Mouse (Mus musculus): ENCODE results near the gene Cramp1l. TPM values are rescaled to one million over a fixed set of nuclear protein-coding genes. Genes with fewer than 3 reads are reported as not detected.

Cramp1l gene
- polyA plus RNA-seq (2017; shearing (Covaris generic)) = 10 to 100 TPM; 12.6 to 17.1 TPM

DNA sequence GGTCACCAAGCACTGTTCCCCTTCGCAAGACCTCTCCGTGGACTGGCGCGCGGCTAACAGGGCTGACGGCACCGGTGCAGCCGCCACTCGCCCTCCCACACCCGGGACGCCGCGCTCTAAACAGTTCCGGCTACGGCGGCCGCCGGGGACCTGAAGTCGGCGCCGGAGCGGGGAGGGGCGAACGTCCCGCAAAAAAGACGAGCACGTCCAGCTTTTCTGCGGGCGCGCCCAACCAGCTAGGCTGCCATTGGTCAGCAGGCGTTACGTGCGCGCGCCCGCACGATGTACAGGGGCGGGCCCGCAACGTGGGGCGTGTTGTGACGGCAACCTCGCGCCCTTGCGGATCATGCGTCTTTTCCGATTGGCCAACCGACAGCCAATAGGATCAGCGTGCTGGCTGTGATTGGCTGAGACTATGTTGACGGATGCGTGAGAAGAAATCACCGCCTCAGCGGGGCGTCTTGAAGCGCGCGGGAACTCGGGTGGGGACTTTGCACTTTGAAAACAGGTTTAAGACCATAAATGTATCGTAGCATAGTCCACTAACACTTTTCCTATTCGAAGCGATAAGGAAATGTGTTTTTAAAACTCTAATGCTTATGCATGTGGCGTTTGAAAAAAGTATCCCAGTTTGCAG, at the start of gene Cramp1l, which contains the start of gene Ift140:
TSS of gene Cramp1l (minus strand) at position 134 of the 637 bp plus-strand sequence.
TSS of gene Ift140 (plus strand) at position 431 of the 637 bp plus-strand sequence.
- ATAC-seq = peak; percentile 95

DNA sequence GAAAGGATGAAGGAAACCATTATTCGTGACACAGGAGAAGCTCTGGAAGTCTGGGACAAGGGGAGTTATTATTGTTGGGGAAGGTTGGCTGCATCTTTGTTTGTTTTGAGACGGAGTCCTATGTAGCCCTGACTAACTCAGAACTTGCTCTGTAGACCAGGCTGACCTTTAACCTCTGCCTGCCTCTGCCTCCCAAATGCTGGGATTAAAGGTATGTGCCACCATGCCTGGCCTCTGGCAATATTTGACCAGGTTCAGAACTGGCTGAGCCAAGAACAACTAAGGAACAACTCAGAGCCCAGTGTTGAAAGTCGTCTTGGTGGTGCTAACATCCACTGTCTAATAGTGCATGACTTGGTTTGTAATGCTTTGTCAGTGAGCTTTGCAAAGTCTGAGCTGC, 49.6 kb upstream of the Cramp1l start:
- no peak for ATAC-seq

- ATAC-seq = no peak
These were observed 48.8 kb upstream of the Cramp1l start for GRCm38 (mm10) chr17:25064351-25064750.

- ATAC-seq = no peak
These were observed 48.3 kb upstream of the Cramp1l start for GRCm38 (mm10) chr17:25063872-25064271.

GRCm38 (mm10) chr17:25063261-25063660, 47.7 kb upstream of the Cramp1l start:
- no peak for ATAC-seq

DNA sequence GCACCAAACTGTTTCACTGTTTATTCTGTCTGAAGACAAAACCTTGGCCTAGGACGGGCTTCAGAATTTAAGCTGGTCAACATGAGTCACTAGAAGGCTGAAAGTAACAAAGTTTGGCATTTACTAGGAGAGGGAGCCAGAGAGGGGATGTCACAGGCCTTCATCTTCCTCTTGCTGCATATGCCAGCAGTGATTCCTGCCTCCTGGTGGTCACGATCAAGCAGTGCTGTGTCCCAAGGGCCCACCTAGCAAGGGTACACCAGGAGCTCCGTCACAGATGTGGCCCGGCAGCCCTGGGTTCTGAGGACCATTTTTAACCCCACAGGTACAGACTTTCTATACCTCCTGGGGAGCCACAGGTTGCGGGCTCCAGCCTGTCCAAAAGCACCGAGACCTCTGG, 41.5 kb upstream of the Cramp1l start:
- ATAC-seq = no peak

DNA sequence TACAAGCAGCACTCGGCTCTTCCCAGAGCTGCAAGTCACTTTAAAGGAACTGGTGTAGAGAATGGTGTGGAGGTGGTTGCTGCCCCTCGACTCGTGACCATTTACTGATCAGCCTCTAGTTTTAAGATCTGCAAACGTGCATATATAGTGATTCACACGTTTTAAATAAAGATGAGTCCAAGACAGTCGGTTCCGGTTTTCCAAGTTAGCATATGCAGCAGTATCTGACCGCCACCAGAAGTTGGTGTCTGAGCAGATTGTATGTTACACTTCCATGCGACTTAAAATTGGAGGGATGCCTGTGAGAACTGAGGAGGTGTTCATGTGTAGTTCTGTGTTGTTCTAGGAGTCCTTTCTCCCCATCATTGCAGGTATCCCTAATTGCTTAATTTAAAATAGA, 37.7 kb upstream of the Cramp1l start:
- ATAC-seq = no peak

DNA sequence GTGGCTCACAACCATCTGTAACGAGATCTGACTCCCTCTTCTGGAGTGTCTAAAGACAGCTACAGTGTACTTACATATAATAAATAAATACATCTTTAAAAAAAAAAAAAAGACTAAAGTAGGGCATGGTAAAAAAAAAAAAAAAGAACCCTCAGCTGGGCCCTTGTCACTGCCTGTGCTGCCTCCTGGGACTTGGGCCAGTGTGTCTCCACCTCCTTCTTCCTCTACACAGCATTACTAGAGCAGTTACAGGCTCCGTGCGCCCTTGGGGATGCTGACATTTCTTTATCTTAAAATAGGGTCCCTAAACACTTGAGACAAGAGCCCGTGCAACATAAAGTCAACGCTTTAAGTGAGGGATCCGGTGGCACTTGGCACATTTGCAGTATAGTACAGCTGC, 31.6 kb upstream of the Cramp1l start:
- no peak for ATAC-seq

DNA sequence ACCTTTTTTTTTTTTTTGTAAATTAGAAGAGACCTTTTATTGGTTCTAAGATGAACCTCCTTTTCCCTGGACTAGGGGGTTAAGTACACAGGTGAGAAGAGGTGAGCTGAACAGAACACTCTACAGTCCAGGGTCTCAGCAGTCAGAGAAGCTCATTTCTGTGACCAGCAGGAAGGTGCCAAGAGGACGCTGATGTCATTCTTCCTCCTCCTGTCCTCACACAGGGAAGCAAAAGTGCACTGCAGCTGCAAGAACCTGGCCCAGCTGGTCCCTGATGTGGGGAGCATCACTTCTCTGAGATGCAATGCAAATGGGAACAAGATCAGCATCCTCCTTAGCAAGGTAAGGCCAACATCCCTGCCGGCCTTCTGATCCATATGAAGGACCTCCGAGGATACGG, 29.7 kb upstream of the Cramp1l start:
- no peak for ATAC-seq

GRCm38 (mm10) chr17:25044879-25045278, 29.3 kb upstream of the Cramp1l start:
- no peak for ATAC-seq

- no peak for ATAC-seq
These were observed 20.6 kb upstream of the Cramp1l start for GRCm38 (mm10) chr17:25036183-25036582.

DNA sequence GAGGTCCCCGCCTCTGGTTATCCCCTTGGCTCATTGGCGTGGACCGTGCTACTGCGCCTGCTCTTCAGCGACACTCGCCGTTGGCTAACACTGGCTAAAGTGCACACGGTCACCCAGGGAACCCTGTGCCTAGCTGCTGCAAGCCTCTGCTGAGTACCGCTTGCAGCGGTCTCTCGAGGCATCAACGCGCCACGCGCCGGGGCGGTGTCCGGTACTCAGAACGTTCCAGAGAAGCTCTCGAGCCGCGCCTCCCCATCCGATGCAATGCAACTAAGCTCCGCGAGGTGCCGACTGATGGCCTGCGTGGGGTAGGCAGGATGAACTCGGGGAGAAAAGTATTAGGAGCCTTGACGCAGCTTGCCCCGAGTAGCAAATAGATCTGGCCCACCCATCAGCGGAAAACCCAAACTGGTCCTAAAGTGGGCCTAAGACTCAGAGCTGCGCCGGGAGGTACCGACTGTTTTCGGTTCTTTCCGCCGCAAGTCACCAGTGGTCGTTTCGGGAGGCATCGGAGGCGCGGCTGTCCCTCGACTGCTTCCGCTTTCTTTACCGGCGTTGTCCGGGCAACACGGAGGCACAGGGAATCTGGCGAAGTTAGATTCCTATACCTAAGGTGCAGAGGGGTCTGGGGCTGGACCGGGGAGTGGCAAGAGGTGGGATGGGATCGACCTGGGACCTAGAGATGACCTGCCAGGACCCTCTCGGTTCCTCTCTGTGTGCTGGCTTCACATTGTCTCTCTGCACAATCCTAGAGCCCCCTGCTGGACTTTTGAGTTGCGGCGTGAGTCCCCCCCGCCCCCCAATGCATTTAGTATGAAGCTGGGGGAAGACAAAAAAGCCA, 924 bp upstream of the Cramp1l start:
- ATAC-seq = peak; percentile 22

GRCm38 (mm10) chr17:25014841-25015570, 582 bp downstream of the Cramp1l start:
- no peak for ATAC-seq

GRCm38 (mm10) chr17:25013606-25014501, 1.7 kb downstream of the Cramp1l start:
- ATAC-seq = no peak

- no peak for ATAC-seq
These were observed 8.1 kb downstream of the Cramp1l start for GRCm38 (mm10) chr17:25007480-25007879.

GRCm38 (mm10) chr17:25005102-25005501, 10.5 kb downstream of the Cramp1l start:
- ATAC-seq = no peak

DNA sequence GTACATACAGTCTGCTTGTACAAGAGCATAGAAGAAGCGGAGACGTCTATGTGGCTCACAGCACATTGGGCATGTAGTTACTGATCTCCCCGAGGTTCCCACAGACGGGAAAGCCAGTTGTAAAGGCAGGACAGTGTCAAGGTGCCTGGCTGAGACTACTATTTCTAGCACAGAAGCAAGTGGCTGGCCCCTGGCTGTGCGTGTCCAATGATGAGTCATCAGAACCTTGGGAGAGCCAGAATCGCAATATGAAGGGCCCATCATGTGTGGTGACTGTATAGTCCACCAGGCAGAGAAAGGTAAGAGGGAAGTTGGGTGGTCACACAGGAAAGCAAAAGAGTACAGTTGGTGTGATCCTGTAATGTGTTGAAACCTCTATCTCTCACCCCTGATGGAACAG, 20.9 kb downstream of the Cramp1l start:
- ATAC-seq = no peak

DNA sequence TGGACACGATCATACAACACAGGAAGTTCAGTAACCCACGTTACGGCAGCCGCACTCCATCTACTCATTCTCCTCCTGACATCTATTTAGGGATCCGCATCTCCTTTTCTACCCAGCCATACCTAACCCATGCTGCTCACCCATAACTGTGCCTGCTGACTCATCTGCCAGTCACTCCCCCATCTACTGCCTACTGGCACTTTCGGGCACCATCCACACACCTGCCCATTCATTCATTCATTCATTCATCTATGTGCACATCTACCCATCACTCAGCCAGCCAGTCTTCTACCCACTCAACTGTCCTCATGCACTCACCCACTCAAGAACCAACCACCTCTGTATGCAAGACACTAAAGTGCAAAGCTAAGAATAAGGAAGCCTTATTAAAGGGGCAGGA, 28.4 kb downstream of the Cramp1l start:
- no peak for ATAC-seq

DNA sequence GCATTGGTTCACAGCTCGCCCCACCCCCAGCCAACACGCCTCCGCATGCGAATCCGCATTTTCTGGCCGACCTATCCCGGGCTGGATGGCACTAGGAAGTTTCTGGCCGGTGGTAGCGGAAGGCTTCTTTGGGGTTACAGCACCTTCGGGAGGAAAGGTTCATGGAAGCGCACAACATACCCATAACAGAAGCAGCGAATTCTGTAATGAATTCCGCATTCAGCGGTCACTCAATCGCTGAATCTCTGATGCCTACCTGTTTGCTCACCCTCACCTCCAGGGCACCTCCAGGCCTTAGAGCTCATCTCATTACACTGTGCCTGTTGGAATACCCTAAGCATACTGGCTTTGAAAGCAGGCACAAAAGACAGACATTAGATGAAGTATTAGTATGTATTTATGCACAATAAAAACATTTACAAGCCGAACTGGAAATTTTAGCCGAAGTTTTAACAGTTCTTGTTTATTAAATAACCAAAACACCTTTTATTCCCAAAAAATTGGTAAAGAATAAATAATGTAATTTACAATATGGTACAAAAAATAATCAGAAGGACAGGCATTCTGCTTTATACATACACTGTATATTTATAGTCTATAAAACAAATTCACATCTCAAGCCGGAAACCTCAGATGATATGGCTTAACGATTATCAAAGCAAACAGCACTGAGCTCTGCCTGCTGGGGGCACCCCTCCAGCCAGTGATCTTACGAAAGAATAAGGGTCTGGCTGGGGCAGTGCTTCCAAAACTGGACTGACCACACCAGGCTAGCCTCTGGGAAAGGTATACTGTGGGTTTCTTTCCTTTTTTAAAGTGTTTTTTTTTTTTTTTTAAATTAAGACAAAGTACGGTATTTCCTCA, 54.5 kb downstream of the Cramp1l start:
- ATAC-seq = peak; percentile 20

- ATAC-seq = peak; percentile 98
These were observed 55.3 kb downstream of the Cramp1l start, which contains the start of gene Jpt2 for GRCm38 (mm10) chr17:24960135-24960851. Jpt2 (minus strand) TSS chr17:24960689.
